Mouse (Mus musculus): ENCODE results near the gene Exoc7. TPM values are rescaled to one million over a fixed set of nuclear protein-coding genes. Genes with fewer than 3 reads are reported as not detected.

Exoc7 gene
- total RNA-seq, 1 experiment = 26.4 TPM

DNA sequence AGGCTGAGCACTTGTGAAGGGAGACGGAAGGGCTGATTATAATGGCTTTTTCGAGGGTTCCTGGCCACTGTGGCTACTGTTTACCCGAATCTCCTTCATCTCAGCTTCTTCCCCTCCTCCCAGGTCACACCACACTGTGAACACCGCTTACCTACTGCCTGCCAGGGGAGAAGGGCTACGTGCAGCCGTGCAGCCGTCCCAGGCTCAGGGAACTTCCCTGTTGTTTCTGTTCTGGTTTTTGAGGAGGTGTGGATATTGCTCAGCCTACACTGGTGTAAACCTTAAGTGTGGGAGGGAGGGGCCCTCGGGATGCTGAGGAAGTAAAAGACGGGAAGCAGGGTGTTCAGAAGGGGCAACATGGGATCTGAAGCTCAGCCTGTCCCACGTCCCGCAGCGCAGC is 30.0 kb upstream of the Exoc7 start:
- TF ChIP-seq HCFC1 (IDR thresholded peaks at IDR 0.05; ENCODE audit: borderline replicate concordance, insufficient read depth, low read length) (no peak), ZC3H11A (IDR thresholded peaks at IDR 0.05; ENCODE audit: borderline replicate concordance, low read depth, low read length) (no peak), MAFK (IDR thresholded peaks at IDR 0.05; ENCODE audit: insufficient read depth, low read depth, low read length) (no peak), ZNF384 (IDR thresholded peaks at IDR 0.05; ENCODE audit: low read depth, low read length) (no peak), CHD2 (IDR thresholded peaks at IDR 0.05; ENCODE audit: low read depth, low read length) (no peak)
- DNase-seq (ENCODE audit: low read depth, low spot score) = no peak
- H3K4me1 ChIP-seq (ENCODE audit: control insufficient read depth in 2 of 2, insufficient read depth in 2 of 2, low read length in 2 of 2, poor library complexity in 1 of 2) = peaks cover 2 to 22% of the 10 kb centered on the region in 2 experiments; a peak in 3 of 4 replicates
- H3K9ac ChIP-seq (ENCODE audit: insufficient read depth, low read depth, low read length, poor library complexity, severe bottlenecking) = no peak overlapping the region
- no peaks in the 10 kb centered on the region for H3K36me3 ChIP-seq (ENCODE audit: control insufficient read depth, insufficient read depth, low read length, poor library complexity, severe bottlenecking)
- H3K27ac ChIP-seq (ENCODE audit: insufficient read depth, low read depth, low read length, poor library complexity, severe bottlenecking) = no peak overlapping the region
- in situ Hi-C loops (cut with MboI; ENCODE audit: low sequenced_read_pairs in 2 of 2, unreplicated experiment in 2 of 2) = no loop called here
- H3K9me3 ChIP-seq (ENCODE audit: control insufficient read depth, insufficient read depth, low read depth, low read length) = no peaks in the 10 kb centered on the region
- no peak overlapping the region for H3K4me3 ChIP-seq (ENCODE audit: insufficient read depth in 1 of 2, low read depth in 1 of 2, low read length in 2 of 2, poor library complexity in 1 of 2, severe bottlenecking in 1 of 2)

DNA sequence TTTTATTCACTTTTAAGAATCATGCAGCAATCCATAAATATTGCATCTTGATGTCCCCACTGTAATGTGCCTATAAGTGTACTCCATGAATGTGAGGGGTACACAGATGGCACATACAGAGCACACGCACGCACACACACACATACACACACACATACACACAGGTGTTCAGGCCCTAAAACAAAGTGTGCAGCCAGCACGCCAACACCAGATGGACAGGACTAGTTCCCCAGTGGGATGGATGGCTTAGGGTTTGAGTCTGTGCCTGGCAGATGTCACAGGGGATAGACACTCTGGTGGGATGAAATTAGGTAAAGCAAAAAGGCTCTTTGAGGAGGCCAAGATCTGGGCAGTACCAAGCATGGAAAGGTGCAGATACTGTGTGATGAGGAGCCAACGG is 29.4 kb upstream of the Exoc7 start:
- Histone ChIP-seq H3K9me3 (ENCODE audit: control insufficient read depth, insufficient read depth, low read depth, low read length) (no peaks in the 10 kb centered on the region), H3K9ac (ENCODE audit: insufficient read depth, low read depth, low read length, poor library complexity, severe bottlenecking) (no peak overlapping the region), H3K36me3 (ENCODE audit: control insufficient read depth, insufficient read depth, low read length, poor library complexity, severe bottlenecking) (no peaks in the 10 kb centered on the region), H3K27ac (ENCODE audit: insufficient read depth, low read depth, low read length, poor library complexity, severe bottlenecking) (no peak overlapping the region), H3K4me3 (ENCODE audit: insufficient read depth in 1 of 2, low read depth in 1 of 2, low read length in 2 of 2, poor library complexity in 1 of 2, severe bottlenecking in 1 of 2) (no peak overlapping the region; a peak in 1 of 4 replicates), H3K4me1 (ENCODE audit: control insufficient read depth in 2 of 2, insufficient read depth in 2 of 2, low read length in 2 of 2, poor library complexity in 1 of 2) (peaks cover 2 to 27% of the 10 kb centered on the region in 2 experiments; a peak in 3 of 4 replicates)
- in situ Hi-C loops (cut with MboI; ENCODE audit: low sequenced_read_pairs in 2 of 2, unreplicated experiment in 2 of 2) = no loop called here
- no peak for TF ChIP-seq MAFK (IDR thresholded peaks at IDR 0.05; ENCODE audit: insufficient read depth, low read depth, low read length)
- no peak for TF ChIP-seq CHD2 (IDR thresholded peaks at IDR 0.05; ENCODE audit: low read depth, low read length)
- no peak for TF ChIP-seq ZNF384 (IDR thresholded peaks at IDR 0.05; ENCODE audit: low read depth, low read length)
- no peak for TF ChIP-seq HCFC1 (IDR thresholded peaks at IDR 0.05; ENCODE audit: borderline replicate concordance, insufficient read depth, low read length)
- TF ChIP-seq ZC3H11A (IDR thresholded peaks at IDR 0.05; ENCODE audit: borderline replicate concordance, low read depth, low read length) = no peak
- DNase-seq (ENCODE audit: low read depth, low spot score) = no peak

DNA sequence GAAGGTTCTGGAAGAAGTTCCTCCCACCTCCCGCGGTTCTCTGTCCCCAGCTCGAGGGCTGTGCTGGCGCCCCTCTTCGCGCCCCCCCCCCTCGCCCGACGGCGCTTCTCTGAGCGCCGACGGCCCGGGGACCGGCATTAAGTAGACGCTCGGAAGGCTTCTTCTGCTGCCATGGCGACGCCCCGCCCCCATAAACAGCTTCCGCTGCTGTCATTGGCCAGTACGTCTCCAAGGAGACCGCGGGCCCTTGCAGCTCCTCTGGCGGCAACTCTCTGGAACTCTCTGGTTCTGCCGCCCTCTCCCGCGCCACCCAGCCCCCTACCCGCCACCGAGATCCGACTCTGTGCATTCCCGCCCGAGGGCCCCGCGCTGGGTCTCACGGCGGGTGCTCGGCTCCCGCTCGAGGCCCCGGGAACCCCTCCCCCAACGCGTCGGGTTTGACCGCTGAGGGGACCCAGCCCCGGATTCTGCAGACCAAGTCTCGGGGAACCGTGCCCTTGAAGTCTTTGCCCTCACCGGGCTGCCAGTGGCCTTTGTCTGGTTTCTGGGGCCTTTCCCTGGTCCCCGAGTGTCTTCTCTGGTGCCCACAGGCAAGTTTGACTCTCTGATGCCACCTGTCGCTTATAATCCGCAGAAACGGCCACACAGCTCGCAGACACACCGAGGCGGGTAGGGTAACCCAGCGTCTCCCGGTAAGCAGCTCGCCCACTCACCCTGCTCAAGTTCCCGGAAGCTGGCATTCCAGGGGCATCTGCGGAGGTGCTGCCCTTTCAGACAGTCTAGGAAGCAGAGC is 28.4 kb upstream of the Exoc7 start, which contains the start of gene Foxj1:
Gene Foxj1 (minus strand): TSS at position 156 of the 793 bp plus-strand sequence.
- TF ChIP-seq CHD2 (IDR thresholded peaks at IDR 0.05; ENCODE audit: low read depth, low read length) = no peak; the same call in 1 of the 2 replicates
- TF ChIP-seq ZNF384 (IDR thresholded peaks at IDR 0.05; ENCODE audit: low read depth, low read length) = no peak
- no peak for TF ChIP-seq MAFK (IDR thresholded peaks at IDR 0.05; ENCODE audit: insufficient read depth, low read depth, low read length)
- TF ChIP-seq HCFC1 (IDR thresholded peaks at IDR 0.05; ENCODE audit: borderline replicate concordance, insufficient read depth, low read length) = no peak
- no peak for TF ChIP-seq ZC3H11A (IDR thresholded peaks at IDR 0.05; ENCODE audit: borderline replicate concordance, low read depth, low read length)

DNA sequence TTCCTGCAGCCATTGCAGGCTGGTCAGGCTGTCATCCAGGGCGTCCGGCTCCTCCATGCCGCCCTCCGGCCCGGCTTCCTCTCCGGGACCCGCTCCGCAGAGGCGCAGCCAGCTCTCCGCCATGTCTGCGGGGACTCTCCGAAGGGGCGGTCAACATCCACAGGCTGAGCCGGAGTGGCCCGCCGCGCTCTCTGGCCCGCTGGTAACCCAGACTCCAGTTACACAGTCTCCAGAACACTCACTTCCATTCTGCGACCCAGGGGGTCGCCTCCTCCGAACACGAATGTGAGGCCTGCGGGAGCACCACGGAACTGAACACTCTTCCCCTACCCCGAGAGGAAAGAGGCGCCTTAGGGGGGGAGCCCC is 27.4 kb upstream of the Exoc7 start:
- DNase-seq (ENCODE audit: low read depth, low spot score) = no peak
- in situ Hi-C loops (cut with MboI; ENCODE audit: low sequenced_read_pairs in 2 of 2, unreplicated experiment in 2 of 2) = no loop called here
- Histone ChIP-seq H3K9me3 (ENCODE audit: control insufficient read depth, insufficient read depth, low read depth, low read length) (no peaks in the 10 kb centered on the region), H3K4me3 (ENCODE audit: insufficient read depth in 1 of 2, low read depth in 1 of 2, low read length in 2 of 2, poor library complexity in 1 of 2, severe bottlenecking in 1 of 2) (peak overlapping the region; percentile 27 to 55), H3K36me3 (ENCODE audit: control insufficient read depth, insufficient read depth, low read length, poor library complexity, severe bottlenecking) (no peaks in the 10 kb centered on the region), H3K27ac (ENCODE audit: insufficient read depth, low read depth, low read length, poor library complexity, severe bottlenecking) (no peak overlapping the region), H3K9ac (ENCODE audit: insufficient read depth, low read depth, low read length, poor library complexity, severe bottlenecking) (no peak overlapping the region), H3K4me1 (ENCODE audit: control insufficient read depth in 2 of 2, insufficient read depth in 2 of 2, low read length in 2 of 2, poor library complexity in 1 of 2) (peaks cover 4 to 44% of the 10 kb centered on the region in 2 experiments; a peak in 3 of 4 replicates)
- TF ChIP-seq MAFK (IDR thresholded peaks at IDR 0.05; ENCODE audit: insufficient read depth, low read depth, low read length) = no peak
- no peak for TF ChIP-seq ZC3H11A (IDR thresholded peaks at IDR 0.05; ENCODE audit: borderline replicate concordance, low read depth, low read length)
- no peak for TF ChIP-seq HCFC1 (IDR thresholded peaks at IDR 0.05; ENCODE audit: borderline replicate concordance, insufficient read depth, low read length)
- no peak for TF ChIP-seq CHD2 (IDR thresholded peaks at IDR 0.05; ENCODE audit: low read depth, low read length)
- TF ChIP-seq ZNF384 (IDR thresholded peaks at IDR 0.05; ENCODE audit: low read depth, low read length) = no peak

More for the DNA sequence above, 28.4 kb upstream of the Exoc7 start, which contains the start of gene Foxj1:
- no peaks in the 10 kb centered on the region for H3K9me3 ChIP-seq (ENCODE audit: control insufficient read depth, insufficient read depth, low read depth, low read length)
- peaks cover 2 to 36% of the 10 kb centered on the region in 2 experiments; a peak in 3 of 4 replicates for H3K4me1 ChIP-seq (ENCODE audit: control insufficient read depth in 2 of 2, insufficient read depth in 2 of 2, low read length in 2 of 2, poor library complexity in 1 of 2)
- H3K36me3 ChIP-seq (ENCODE audit: control insufficient read depth, insufficient read depth, low read length, poor library complexity, severe bottlenecking) = no peaks in the 10 kb centered on the region
- peak within 1 kb of the TSS; percentile 52 to 72 for H3K4me3 ChIP-seq (ENCODE audit: insufficient read depth in 1 of 2, low read depth in 1 of 2, low read length in 2 of 2, poor library complexity in 1 of 2, severe bottlenecking in 1 of 2)
- H3K9ac ChIP-seq (ENCODE audit: insufficient read depth, low read depth, low read length, poor library complexity, severe bottlenecking) = peak within 1 kb of the TSS; percentile 62
- H3K27ac ChIP-seq (ENCODE audit: insufficient read depth, low read depth, low read length, poor library complexity, severe bottlenecking) = no peak within 1 kb of the TSS
- peak; percentile 87 for DNase-seq (ENCODE audit: low read depth, low spot score)
- in situ Hi-C loops (cut with MboI; ENCODE audit: low sequenced_read_pairs in 2 of 2, unreplicated experiment in 2 of 2) = no loop called here
